Mouse (Mus musculus) neural tube, embryonic 15.5 days (tissue): ENCODE data around the gene Brdt. TPM values are rescaled to one million over a fixed set of nuclear protein-coding genes. Genes with fewer than 3 reads are reported as not detected.

ENCODE experiments used
- ATAC-seq: fragments of 200-750 bp; cut with Nextera tagmentation; 2 replicates; pipeline ENCODE4 v1.8.0; 2017; ENCODE audit warnings: mild to moderate bottlenecking, moderate TSS enrichment, moderate library complexity; ENCODE audit not compliant: low FRiP score
- H3K27ac ChIP-seq: fragments of 300-500 bp; sonication (generic); replicated peaks from 2 replicates; pipeline ENCODE4 v1.5.1; 2015; ENCODE audit warnings: mild to moderate bottlenecking, inconsistent platforms
- H3K27me3 ChIP-seq: fragments of 300-500 bp; sonication (generic); replicated peaks from 2 replicates; pipeline ENCODE4 v1.6.1; 2015; ENCODE audit warnings: inconsistent platforms
- H3K36me3 ChIP-seq: fragments of 300-500 bp; sonication (generic); 2 replicates; pipeline ENCODE4 v1.6.1; 2015; ENCODE audit warnings: inconsistent platforms
- H3K4me1 ChIP-seq: fragments of 300-500 bp; sonication (generic); 2 replicates; pipeline ENCODE4 v1.6.1; 2015; ENCODE audit warnings: inconsistent platforms
- H3K4me2 ChIP-seq: fragments of 300-500 bp; sonication (generic); 2 replicates; pipeline ENCODE4 v1.6.1; 2015; ENCODE audit warnings: inconsistent platforms, mild to moderate bottlenecking, moderate library complexity
- H3K4me3 ChIP-seq: fragments of 300-500 bp; sonication (generic); replicated peaks from 2 replicates; pipeline ENCODE4 v1.5.1; 2015; ENCODE audit warnings: mild to moderate bottlenecking, inconsistent platforms
- H3K9ac ChIP-seq: fragments of 300-500 bp; sonication (generic); replicated peaks from 2 replicates; pipeline ENCODE4 v1.6.1; 2015; ENCODE audit warnings: mild to moderate bottlenecking, inconsistent platforms
- H3K9me3 ChIP-seq: fragments of 300-500 bp; sonication (generic); replicated peaks from 2 replicates; pipeline ENCODE4 v1.6.1; 2016; ENCODE audit warnings: inconsistent platforms
- WGBS: fragments of 180-500 bp; shearing (Covaris S2); methylation state at CpG from one replicate; pipeline ENCODE4 v1.1.7; 2015; ENCODE audit warnings: mixed read lengths; 5-methylcytosine and 5-hydroxymethylcytosine counted together
- polyA plus RNA-seq: library from polyadenylated mRNA; unstranded; fragments of >200 nt; fragmentation: Nextera tagmentation; extraction: Ambion mirVana; gene quantifications from 2 replicates; pipeline ENCODE4 v1.2.1, GENCODE M21; 2015

The Brdt gene
- polyA plus RNA-seq, 1 experiment from 2014 or later: 4.7 TPM

GRCm38 (mm10) chr5:107431249-107431648 is 100.3 kb downstream of the Brdt start, which contains the start of gene Lpcat2b:
TSS of gene Lpcat2b (plus strand) at chr5:107431549.
- Histone ChIP-seq H3K4me3 (no peak within 1 kb of the TSS), H3K4me2 (no peak within 1 kb of the TSS), H3K4me1 (no peaks in the 10 kb centered on the region), H3K27me3 (peaks cover 9% of the 10 kb centered on the region; the same call in 1 of the 2 replicates), H3K9ac (no peak within 1 kb of the TSS), H3K9me3 (no peaks in the 10 kb centered on the region), H3K27ac (no peak within 1 kb of the TSS), H3K36me3 (no peaks in the 10 kb centered on the region)
- no peak for ATAC-seq
- WGBS: 78% methylated on average over 3 of the region's 3 CpGs

GRCm38 (mm10) chr5:107434001-107434400 is 103.0 kb downstream of the Brdt start:
- H3K9ac ChIP-seq: no peak overlapping the region
- no peak overlapping the region for H3K4me2 ChIP-seq
- H3K4me3 ChIP-seq: no peak overlapping the region
- H3K27ac ChIP-seq: no peak overlapping the region
- H3K36me3 ChIP-seq: no peaks in the 10 kb centered on the region
- peaks cover 11% of the 10 kb centered on the region for H3K4me1 ChIP-seq
- 85% methylated on average over 5 of the region's 5 CpGs for WGBS
- H3K27me3 ChIP-seq: peaks cover 9% of the 10 kb centered on the region; the same call in 1 of the 2 replicates
- no peak for ATAC-seq
- H3K9me3 ChIP-seq: no peaks in the 10 kb centered on the region

GRCm38 (mm10) chr5:107436185-107436584 is 105.2 kb downstream of the Brdt start:
- Histone ChIP-seq H3K36me3 (no peaks in the 10 kb centered on the region), H3K9ac (no peak overlapping the region), H3K27ac (no peak overlapping the region), H3K4me3 (no peak overlapping the region), H3K4me2 (no peak overlapping the region), H3K4me1 (peaks cover 11% of the 10 kb centered on the region), H3K9me3 (no peaks in the 10 kb centered on the region), H3K27me3 (peaks cover 9% of the 10 kb centered on the region; the same call in 1 of the 2 replicates)
- 93% methylated on average over 6 of the region's 6 CpGs for WGBS
- no peak for ATAC-seq

Other genes starting within 250 kb of the Brdt start
- gene Tgfbr3, start 41.5 kb upstream of the Brdt start, polyA plus RNA-seq: 6.6 and 10.1 TPM in 2 replicates
- 3.8 and 5.4 TPM in 2 replicates for gene Ephx4, start 71.6 kb downstream of the Brdt start, polyA plus RNA-seq
- not detected in 2 replicates for gene Lpcat2b, start 100.4 kb downstream of the Brdt start, polyA plus RNA-seq
- gene Btbd8, start 106.8 kb downstream of the Brdt start, polyA plus RNA-seq: 17.8 and 19.5 TPM in 2 replicates
- gene Gm42669, start 176.5 kb downstream of the Brdt start, polyA plus RNA-seq: 0.37 and 0.72 TPM in 2 replicates
- 0.29 and 0.36 TPM in 2 replicates for gene 1700028K03Rik, start 203.6 kb downstream of the Brdt start, polyA plus RNA-seq